Mouse (Mus musculus) E14TG2a.4 (cell line): ENCODE results near the gene St5.

Experiments
- H3K27me3 ChIP-seq: 2 replicates; pipeline ENCODE4 v1.6.1; 2014; ENCODE audit warnings: low read length, control low read depth; ENCODE audit not compliant: insufficient read depth
- H3K36me3 ChIP-seq: 2 replicates; pipeline ENCODE4 v1.6.1; 2014; ENCODE audit warnings: low read length, control low read depth; ENCODE audit not compliant: insufficient read depth
- H3K4me1 ChIP-seq: replicated peaks from 2 replicates; pipeline ENCODE4 v1.6.1; 2014; ENCODE audit warnings: low read depth, low read length, control low read depth
- H3K4me3 ChIP-seq: replicated peaks from 2 replicates; pipeline ENCODE4 v1.5.1; 2014; ENCODE audit warnings: mild to moderate bottlenecking, low read length
- H3K9me3 ChIP-seq: 2 replicates; pipeline ENCODE4 v1.6.1; 2014; ENCODE audit warnings: low read length, control low read depth
- CTCF ChIP-seq: conservative IDR thresholded peaks from 2 replicates; pipeline ENCODE4 v1.5.1; 2014; ENCODE audit warnings: low read length
- NANOG ChIP-seq: IDR thresholded peaks from 2 replicates; pipeline ENCODE4 v1.6.1; 2014; ENCODE audit warnings: borderline replicate concordance, low read length, mixed read lengths
- POU5F1 ChIP-seq: IDR thresholded peaks from 2 replicates; pipeline ENCODE4 v1.6.1; 2014; ENCODE audit warnings: low read length, borderline replicate concordance

Gene St5

DNA sequence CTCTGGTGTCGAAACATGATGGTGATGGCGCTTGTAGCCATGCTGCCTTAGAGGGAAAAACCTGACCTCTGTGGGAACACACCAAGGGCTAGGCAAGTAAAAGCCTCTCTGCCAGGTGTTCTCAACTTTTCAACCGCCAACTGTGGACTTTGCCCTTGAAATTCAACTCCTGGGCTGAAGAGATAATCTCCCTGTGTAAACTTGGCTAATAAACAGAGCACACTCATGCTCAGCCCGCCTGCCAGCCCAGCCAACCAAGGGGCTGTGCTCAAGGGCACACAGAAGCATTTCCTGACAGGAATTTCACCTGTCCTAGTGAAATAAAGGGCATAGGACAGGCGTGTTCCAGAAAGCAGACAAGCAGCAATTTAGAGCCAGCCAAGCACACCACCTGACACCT, 100.8 kb downstream of the St5 start:
- TF ChIP-seq CTCF: no peak
- TF ChIP-seq NANOG: no peak
- TF ChIP-seq POU5F1: no peak
- H3K9me3 ChIP-seq: no peaks in the 10 kb centered on the region

GRCm38 (mm10) chr7:109602022-109602421, 101.4 kb downstream of the St5 start:
- TF ChIP-seq POU5F1 (no peak), CTCF (no peak), NANOG (no peak)
- H3K9me3 ChIP-seq: no peaks in the 10 kb centered on the region
- no peak overlapping the region for H3K4me3 ChIP-seq
- H3K4me1 ChIP-seq: peaks cover 11% of the 10 kb centered on the region
- 0 out of 2 replicates have a peak, but pooled peaks cover 4% of the 10 kb centered on the region for H3K36me3 ChIP-seq
- no peaks in the 10 kb centered on the region for H3K27me3 ChIP-seq

More for the DNA sequence above, 100.8 kb downstream of the St5 start:
- Histone ChIP-seq H3K4me1 (peaks cover 17% of the 10 kb centered on the region), H3K4me3 (no peak overlapping the region), H3K27me3 (no peaks in the 10 kb centered on the region), H3K36me3 (0 out of 2 replicates have a peak, but pooled peaks cover 4% of the 10 kb centered on the region)

GRCm38 (mm10) chr7:109600702-109601101, 102.7 kb downstream of the St5 start:
- TF ChIP-seq CTCF: no peak
- no peak for TF ChIP-seq NANOG
- TF ChIP-seq POU5F1: no peak
- Histone ChIP-seq H3K27me3 (no peaks in the 10 kb centered on the region), H3K4me1 (peaks cover 7% of the 10 kb centered on the region), H3K36me3 (0 out of 2 replicates have a peak, but pooled peaks cover 4% of the 10 kb centered on the region), H3K9me3 (no peaks in the 10 kb centered on the region), H3K4me3 (no peak overlapping the region)

DNA sequence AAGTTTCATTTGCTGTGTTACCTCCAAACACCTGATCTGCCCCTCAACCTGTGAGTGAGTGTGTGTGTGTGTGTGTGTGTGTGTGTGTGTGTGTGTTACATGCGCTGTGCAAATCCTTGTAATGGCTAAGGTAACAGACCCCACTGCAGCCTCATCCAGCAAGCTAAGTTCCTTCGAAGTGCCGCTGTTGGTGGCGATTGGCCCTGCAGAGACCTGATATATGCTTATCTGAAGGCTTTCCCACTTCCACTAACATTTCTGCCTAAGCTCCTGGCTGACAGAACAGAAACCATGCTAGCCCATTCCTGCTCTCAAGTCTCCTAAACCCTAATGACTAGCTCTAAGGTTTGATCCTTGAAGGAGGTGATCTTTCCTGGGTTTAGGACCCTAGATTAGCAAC, 103.4 kb downstream of the St5 start:
- 0 out of 2 replicates have a peak, but pooled peaks cover 4% of the 10 kb centered on the region for H3K36me3 ChIP-seq
- no peak for TF ChIP-seq POU5F1
- no peak for TF ChIP-seq CTCF
- no peak for TF ChIP-seq NANOG
- H3K27me3 ChIP-seq: no peaks in the 10 kb centered on the region
- peaks cover 7% of the 10 kb centered on the region for H3K4me1 ChIP-seq
- no peaks in the 10 kb centered on the region for H3K9me3 ChIP-seq
- H3K4me3 ChIP-seq: no peak overlapping the region

DNA sequence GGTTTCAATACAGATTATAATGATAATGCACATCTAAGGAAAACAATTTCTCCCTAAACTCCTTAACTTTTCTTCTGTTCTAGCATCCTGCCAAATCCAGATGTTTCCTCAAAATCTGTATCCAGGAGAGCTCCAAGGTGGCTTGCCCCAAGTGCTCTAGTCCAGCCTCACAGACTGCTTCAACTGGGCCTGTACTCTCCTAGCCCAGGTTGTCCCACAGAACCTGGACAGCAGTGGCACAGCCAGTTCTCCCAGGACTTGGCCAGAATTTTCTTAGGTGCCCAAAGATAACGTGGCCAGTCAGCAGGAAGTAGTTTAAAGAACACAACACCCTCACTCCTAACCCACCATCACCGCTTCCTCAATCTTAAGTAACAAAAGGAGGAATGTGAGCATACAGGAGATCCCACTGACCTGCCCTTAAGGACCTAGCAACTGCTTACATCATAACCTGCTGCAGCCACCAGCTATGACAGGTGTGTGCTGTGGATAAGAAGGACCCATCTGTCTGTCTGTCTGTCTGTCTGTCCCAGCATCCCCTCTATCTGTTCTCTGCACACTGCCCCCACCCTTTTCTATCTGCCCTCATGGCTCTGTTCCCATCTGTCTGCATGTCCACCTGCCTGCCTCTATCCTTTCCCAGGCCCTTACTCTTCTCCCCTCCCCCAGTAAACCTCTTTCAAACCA, 108.4 kb downstream of the St5 start:
- no peak for TF ChIP-seq NANOG
- no peak for TF ChIP-seq CTCF
- no peak for TF ChIP-seq POU5F1
- H3K27me3 ChIP-seq: no peaks in the 10 kb centered on the region
- no peaks in the 10 kb centered on the region for H3K9me3 ChIP-seq
- H3K36me3 ChIP-seq: no peaks in the 10 kb centered on the region
- no peak overlapping the region for H3K4me3 ChIP-seq
- peaks cover 10% of the 10 kb centered on the region for H3K4me1 ChIP-seq

GRCm38 (mm10) chr7:109593992-109594391, 109.4 kb downstream of the St5 start:
- no peak for TF ChIP-seq CTCF
- TF ChIP-seq NANOG: no peak
- TF ChIP-seq POU5F1: no peak
- Histone ChIP-seq H3K27me3 (no peaks in the 10 kb centered on the region), H3K9me3 (no peaks in the 10 kb centered on the region)

GRCm38 (mm10) chr7:109592184-109592583, 111.2 kb downstream of the St5 start:
- Histone ChIP-seq H3K36me3 (no peaks in the 10 kb centered on the region), H3K4me1 (peaks cover 20% of the 10 kb centered on the region), H3K9me3 (no peaks in the 10 kb centered on the region), H3K27me3 (no peaks in the 10 kb centered on the region), H3K4me3 (no peak overlapping the region)
- no peak for TF ChIP-seq CTCF
- no peak for TF ChIP-seq NANOG
- no peak for TF ChIP-seq POU5F1

More at GRCm38 (mm10) chr7:109593992-109594391, 109.4 kb downstream of the St5 start:
- peaks cover 12% of the 10 kb centered on the region for H3K4me1 ChIP-seq
- H3K4me3 ChIP-seq: no peak overlapping the region
- H3K36me3 ChIP-seq: no peaks in the 10 kb centered on the region

GRCm38 (mm10) chr7:109590576-109590975, 112.8 kb downstream of the St5 start:
- Histone ChIP-seq H3K4me1 (peaks cover 28% of the 10 kb centered on the region), H3K4me3 (no peak overlapping the region), H3K27me3 (no peaks in the 10 kb centered on the region), H3K36me3 (no peaks in the 10 kb centered on the region), H3K9me3 (no peaks in the 10 kb centered on the region)
- TF ChIP-seq POU5F1: no peak
- no peak for TF ChIP-seq CTCF
- no peak for TF ChIP-seq NANOG
